ENCODE assay signal across 22 mouse cellular contexts in the genomic region with DNA sequence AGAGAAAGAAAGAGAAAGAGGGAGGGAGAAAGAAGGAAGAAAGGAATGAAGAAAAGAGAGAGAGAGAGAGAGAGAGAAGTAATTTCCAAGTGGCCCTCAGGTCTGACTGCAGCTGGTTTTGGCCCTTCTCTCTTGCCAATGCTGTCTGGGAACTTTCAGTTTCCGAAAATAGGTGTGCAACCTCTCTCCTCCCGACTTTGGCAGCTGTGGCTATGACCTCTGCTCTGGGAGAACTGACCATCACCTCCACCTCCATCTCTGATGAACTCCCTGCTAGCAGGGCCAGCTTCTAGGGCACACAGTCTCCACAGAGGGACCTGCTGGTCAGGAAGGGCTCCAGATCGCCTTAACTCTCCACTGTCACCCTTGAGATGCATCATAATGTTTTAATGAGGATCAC. TPM values are rescaled to one million over a fixed set of nuclear protein-coding genes. Genes with fewer than 3 reads are reported as not detected.
"Had no signal": no experiment of that assay in that cellular context is flagged by ENCODE, and none has a peak within 500 bp of the region (broad histone marks: within the 10 kb centered on the region; RNA-seq: fewer than 3 reads in every experiment).

No protein-coding gene starts in this region.

- H3K36me3 ChIP-seq: limb, embryonic 10.5 days; limb, embryonic 13.5 days; liver, embryonic 13.5 days had no signal

- H3K4me3 ChIP-seq: layer of hippocampus, adult 2 months; limb, embryonic 10.5 days; limb, embryonic 13.5 days; liver, embryonic 13.5 days had no signal

- DNase-seq: kidney, adult 9 months; kidney, postnatal 25 days; layer of hippocampus, adult 9-11 months; liver; liver, embryonic 13.5 days; lung, embryonic 14.5 days; midbrain, embryonic 14.5 days; thymus, adult 2 months; thymus, postnatal 14 days; thymus, postnatal 4 days had no signal

- ATAC-seq: lung, postnatal 0 days had no signal

- H3K9me3 ChIP-seq: limb, embryonic 10.5 days; limb, embryonic 13.5 days; liver, embryonic 13.5 days had no signal

- H3K4me1 ChIP-seq: limb, embryonic 10.5 days; limb, embryonic 13.5 days; liver, embryonic 13.5 days had no signal

RNA-seq across cellular contexts. Expression of a gene that starts 7.5 kb away (rescaled TPM):
- total RNA-seq: megakaryocyte-erythroid progenitor cell, adult 5-6 weeks had no signal
- polyA plus RNA-seq: macrophage had no signal

RNA-seq across cellular contexts. Expression of a gene that starts 21.9 kb away (rescaled TPM):
- total RNA-seq: megakaryocyte-erythroid progenitor cell, adult 5-6 weeks had no signal

RNA-seq across cellular contexts. Expression of a gene that starts 21.9 kb away (rescaled TPM):
- total RNA-seq: megakaryocyte-erythroid progenitor cell, adult 5-6 weeks; midbrain, postnatal 0 days had no signal
- polyA plus RNA-seq: limb, embryonic 10.5 days; limb, embryonic 13.5 days; liver, embryonic 13.5 days; liver, embryonic 16.5 days; lung, embryonic 14.5 days; macrophage; midbrain, embryonic 11.5 days; midbrain, embryonic 14.5 days; neural tube, embryonic 11.5 days; stomach, embryonic 14.5 days; stomach, postnatal 0 days; thymus, adult 2 months had no signal
